Mouse (Mus musculus) limb, embryonic 13.5 days (tissue): Measurements from ENCODE around the gene Cds1. TPM values are rescaled to one million over a fixed set of nuclear protein-coding genes. Genes with fewer than 3 reads are reported as not detected.
A peak's percentile ranks its signal among the peaks of the same experiment; 100 is the strongest.

Experiments used
- ATAC-seq: fragments of 200-750 bp; cut with Nextera tagmentation; 2 replicates; pipeline ENCODE4 v1.8.0; 2017; ENCODE audit warnings: low read depth, moderate number of reproducible peaks, moderate TSS enrichment; ENCODE audit not compliant: low FRiP score
- H3K27ac ChIP-seq: fragments of 300-500 bp; sonication (generic); 2 replicates; pipeline ENCODE4 v1.5.1; 2015; ENCODE audit warnings: inconsistent platforms, mild to moderate bottlenecking, moderate library complexity
- H3K27me3 ChIP-seq: fragments of 300-500 bp; sonication (generic); 2 replicates; pipeline ENCODE4 v1.6.1; 2015; ENCODE audit warnings: mild to moderate bottlenecking, inconsistent platforms
- H3K36me3 ChIP-seq: fragments of 300-500 bp; sonication (generic); 2 replicates; pipeline ENCODE4 v1.6.1; 2015; ENCODE audit warnings: inconsistent platforms, mild to moderate bottlenecking, moderate library complexity
- H3K4me1 ChIP-seq: fragments of 300-500 bp; sonication (generic); 2 replicates; pipeline ENCODE4 v1.6.1; 2015; ENCODE audit warnings: inconsistent platforms
- H3K4me2 ChIP-seq: fragments of 300-500 bp; sonication (generic); replicated peaks from 2 replicates; pipeline ENCODE4 v1.6.1; 2015; ENCODE audit warnings: inconsistent platforms, mild to moderate bottlenecking, moderate library complexity
- H3K4me3 ChIP-seq: fragments of 300-500 bp; sonication (generic); 2 replicates; pipeline ENCODE4 v1.5.1; 2015; ENCODE audit warnings: moderate library complexity, mild to moderate bottlenecking, inconsistent platforms
- H3K9ac ChIP-seq: fragments of 300-500 bp; sonication (generic); 2 replicates; pipeline ENCODE4 v1.6.1; 2015; ENCODE audit warnings: mild to moderate bottlenecking, inconsistent platforms
- H3K9me3 ChIP-seq: fragments of 300-500 bp; sonication (generic); 2 replicates; pipeline ENCODE4 v1.6.1; 2016; ENCODE audit warnings: inconsistent platforms
- WGBS: fragments of 180-500 bp; shearing (Covaris S2); methylation state at CpG from one replicate; pipeline ENCODE4 v1.1.7; 2015; 5-methylcytosine and 5-hydroxymethylcytosine counted together
- polyA plus RNA-seq: library from polyadenylated mRNA; unstranded; fragments of >200 nt; fragmentation: Nextera tagmentation; extraction: Ambion mirVana; gene quantifications from 2 replicates; pipeline ENCODE4 v1.2.1, GENCODE M21; 2015

Cds1 gene
- polyA plus RNA-seq, 1 experiment from 2014 or later, result 1.7 TPM

GRCm38 (mm10) chr5:101753680-101754079 is 11.2 kb upstream of the Cds1 start:
- Histone ChIP-seq H3K9ac (no peak overlapping the region), H3K27ac (no peak overlapping the region), H3K4me2 (no peak overlapping the region), H3K4me3 (no peak overlapping the region), H3K27me3 (no peaks in the 10 kb centered on the region; the same call in 1 of the 2 replicates), H3K36me3 (no peaks in the 10 kb centered on the region), H3K9me3 (no peaks in the 10 kb centered on the region), H3K4me1 (no peaks in the 10 kb centered on the region)
- ATAC-seq, result no peak
- WGBS, result 79% methylated on average over 1 of the region's 1 CpGs

GRCm38 (mm10) chr5:101757669-101758068 is 7.3 kb upstream of the Cds1 start:
- no peak for ATAC-seq
- Histone ChIP-seq H3K9me3 (no peaks in the 10 kb centered on the region), H3K4me3 (no peak overlapping the region), H3K9ac (no peak overlapping the region), H3K4me2 (no peak overlapping the region), H3K36me3 (no peaks in the 10 kb centered on the region), H3K27me3 (peaks cover 11% of the 10 kb centered on the region), H3K4me1 (no peaks in the 10 kb centered on the region), H3K27ac (no peak overlapping the region)

- H3K9me3 ChIP-seq, result no peaks in the 10 kb centered on the region
- WGBS, result 76% methylated on average over 4 of the region's 4 CpGs
- no peak overlapping the region for H3K4me2 ChIP-seq
- peaks cover 13% of the 10 kb centered on the region for H3K4me1 ChIP-seq
- no peak overlapping the region for H3K9ac ChIP-seq
- no peak overlapping the region for H3K4me3 ChIP-seq
- H3K27me3 ChIP-seq, result peaks cover 49% of the 10 kb centered on the region
- ATAC-seq, result no peak
- no peaks in the 10 kb centered on the region for H3K36me3 ChIP-seq
- no peak overlapping the region for H3K27ac ChIP-seq
Observed at GRCm38 (mm10) chr5:101761685-101762084, 3.2 kb upstream of the Cds1 start.

GRCm38 (mm10) chr5:101763571-101763970 is 1.4 kb upstream of the Cds1 start:
- no peak overlapping the region for H3K4me2 ChIP-seq
- peaks cover 16% of the 10 kb centered on the region for H3K4me1 ChIP-seq
- no peaks in the 10 kb centered on the region for H3K9me3 ChIP-seq
- ATAC-seq, result no peak
- 15% methylated on average over 2 of the region's 2 CpGs for WGBS
- H3K36me3 ChIP-seq, result no peaks in the 10 kb centered on the region
- H3K27me3 ChIP-seq, result peaks cover 68% of the 10 kb centered on the region
- H3K4me3 ChIP-seq, result no peak overlapping the region
- H3K27ac ChIP-seq, result no peak overlapping the region
- no peak overlapping the region for H3K9ac ChIP-seq

- Histone ChIP-seq H3K4me2 (peak overlapping the region; percentile 100), H3K27me3 (peaks cover 86% of the 10 kb centered on the region), H3K4me1 (peaks cover 16% of the 10 kb centered on the region), H3K4me3 (peak overlapping the region; percentile 74), H3K9ac (peak overlapping the region; percentile 72), H3K27ac (no peak overlapping the region), H3K9me3 (no peaks in the 10 kb centered on the region), H3K36me3 (no peaks in the 10 kb centered on the region)
- under 1% methylated on average over 45 of the region's 45 CpGs for WGBS
- ATAC-seq, result no peak
Observed at GRCm38 (mm10) chr5:101765390-101765901, 516 bp downstream of the Cds1 start.

GRCm38 (mm10) chr5:101766248-101766647 is 1.3 kb downstream of the Cds1 start:
- Histone ChIP-seq H3K9me3 (no peaks in the 10 kb centered on the region), H3K36me3 (no peaks in the 10 kb centered on the region), H3K27me3 (peaks cover 81% of the 10 kb centered on the region), H3K4me1 (peaks cover 16% of the 10 kb centered on the region), H3K9ac (no peak overlapping the region), H3K27ac (no peak overlapping the region), H3K4me2 (peak overlapping the region; percentile 100), H3K4me3 (peak overlapping the region; percentile 74; the same call in 1 of the 2 replicates)
- no peak for ATAC-seq
- WGBS, result 24% methylated on average over 6 of the region's 6 CpGs

- H3K4me3 ChIP-seq, result peak overlapping the region; percentile 74; the same call in 1 of the 2 replicates
- H3K36me3 ChIP-seq, result no peaks in the 10 kb centered on the region
- H3K9ac ChIP-seq, result no peak overlapping the region
- no peak overlapping the region for H3K27ac ChIP-seq
- H3K4me2 ChIP-seq, result no peak overlapping the region; the same call in 1 of the 2 replicates
- no peaks in the 10 kb centered on the region for H3K9me3 ChIP-seq
- ATAC-seq, result no peak
- WGBS, result 54% methylated on average over 5 of the region's 5 CpGs
- peaks cover 16% of the 10 kb centered on the region for H3K4me1 ChIP-seq
- peaks cover 85% of the 10 kb centered on the region for H3K27me3 ChIP-seq
Observed at GRCm38 (mm10) chr5:101767086-101767485, 2.2 kb downstream of the Cds1 start.

- no peak for ATAC-seq
- Histone ChIP-seq H3K36me3 (no peaks in the 10 kb centered on the region), H3K27ac (no peak overlapping the region), H3K9ac (no peak overlapping the region), H3K27me3 (peaks cover 82% of the 10 kb centered on the region), H3K4me1 (peaks cover 16% of the 10 kb centered on the region), H3K9me3 (no peaks in the 10 kb centered on the region), H3K4me3 (no peak overlapping the region), H3K4me2 (no peak overlapping the region)
- WGBS, result 77% methylated on average over 6 of the region's 6 CpGs
Observed at GRCm38 (mm10) chr5:101767486-101767885, 2.6 kb downstream of the Cds1 start.

GRCm38 (mm10) chr5:101768558-101768957 is 3.6 kb downstream of the Cds1 start:
- Histone ChIP-seq H3K9ac (no peak overlapping the region), H3K36me3 (no peaks in the 10 kb centered on the region), H3K27ac (no peak overlapping the region), H3K9me3 (no peaks in the 10 kb centered on the region), H3K4me3 (no peak overlapping the region), H3K27me3 (peaks cover 77% of the 10 kb centered on the region), H3K4me1 (peaks cover 16% of the 10 kb centered on the region), H3K4me2 (no peak overlapping the region)
- WGBS, result 80% methylated on average over 7 of the region's 7 CpGs
- no peak for ATAC-seq

GRCm38 (mm10) chr5:101772621-101773020 is 7.7 kb downstream of the Cds1 start:
- WGBS, result 63% methylated on average over 9 of the region's 9 CpGs
- Histone ChIP-seq H3K9me3 (no peaks in the 10 kb centered on the region), H3K9ac (no peak overlapping the region), H3K4me1 (peaks cover 11% of the 10 kb centered on the region; the same call in 1 of the 2 replicates), H3K4me2 (no peak overlapping the region), H3K4me3 (no peak overlapping the region), H3K27me3 (peaks cover 43% of the 10 kb centered on the region), H3K36me3 (no peaks in the 10 kb centered on the region), H3K27ac (no peak overlapping the region)
- ATAC-seq, result no peak

- Histone ChIP-seq H3K36me3 (no peaks in the 10 kb centered on the region), H3K4me3 (no peak overlapping the region), H3K27ac (no peak overlapping the region), H3K9ac (no peak overlapping the region), H3K9me3 (no peaks in the 10 kb centered on the region), H3K4me2 (no peak overlapping the region), H3K4me1 (peaks cover 11% of the 10 kb centered on the region; the same call in 1 of the 2 replicates), H3K27me3 (peaks cover 16% of the 10 kb centered on the region)
- WGBS, result 89% methylated on average over 8 of the region's 8 CpGs
- no peak for ATAC-seq
Observed at GRCm38 (mm10) chr5:101775262-101775661, 10.3 kb downstream of the Cds1 start.

- no peak overlapping the region for H3K9ac ChIP-seq
- no peaks in the 10 kb centered on the region for H3K9me3 ChIP-seq
- H3K4me2 ChIP-seq, result no peak overlapping the region
- no peak for ATAC-seq
- 85% methylated on average over 8 of the region's 8 CpGs for WGBS
- H3K27ac ChIP-seq, result no peak overlapping the region
- peaks cover 11% of the 10 kb centered on the region for H3K27me3 ChIP-seq
- no peaks in the 10 kb centered on the region for H3K36me3 ChIP-seq
- no peak overlapping the region for H3K4me3 ChIP-seq
- H3K4me1 ChIP-seq, result peaks cover 11% of the 10 kb centered on the region; the same call in 1 of the 2 replicates
Observed at GRCm38 (mm10) chr5:101776528-101776927, 11.6 kb downstream of the Cds1 start.

GRCm38 (mm10) chr5:101779376-101779863 is 14.5 kb downstream of the Cds1 start:
- 78% methylated on average over 15 of the region's 15 CpGs for WGBS
- peaks cover 11% of the 10 kb centered on the region; the same call in 1 of the 2 replicates for H3K4me1 ChIP-seq

More at GRCm38 (mm10) chr5:101779376-101779863, 14.5 kb downstream of the Cds1 start:
- no peak overlapping the region for H3K4me3 ChIP-seq
- no peak overlapping the region for H3K27ac ChIP-seq
- H3K36me3 ChIP-seq, result no peaks in the 10 kb centered on the region
- no peak for ATAC-seq
- no peak overlapping the region for H3K9ac ChIP-seq
- no peaks in the 10 kb centered on the region for H3K9me3 ChIP-seq
- no peak overlapping the region for H3K4me2 ChIP-seq
- no peaks in the 10 kb centered on the region for H3K27me3 ChIP-seq
